Mouse (Mus musculus) bone marrow macrophage, adult 2 months (primary cell): ENCODE data around the gene Dock2. TPM values are rescaled to one million over a fixed set of nuclear protein-coding genes. Genes with fewer than 3 reads are reported as not detected.
"Not testable (repeated sequence)": the region's sequence is repeated elsewhere in the genome, so short reads cannot be mapped to it uniquely, and the experiment has no call there.

Source experiments
- H3K27ac ChIP-seq: 2 replicates; pipeline ENCODE4 v1.5.1; 2012; ENCODE audit warnings: low read depth, low read length; ENCODE audit not compliant: insufficient read depth
- H3K4me1 ChIP-seq: 2 replicates; pipeline ENCODE4 v1.6.1; 2012; ENCODE audit warnings: low read length; ENCODE audit not compliant: control insufficient read depth, insufficient read depth
- H3K4me3 ChIP-seq: 2 replicates; pipeline ENCODE4 v1.5.1; 2012; ENCODE audit warnings: mild to moderate bottlenecking, low read length, moderate library complexity; ENCODE audit not compliant: insufficient read depth
- CTCF ChIP-seq: IDR thresholded peaks from 2 replicates; pipeline ENCODE4 v1.5.1; 2012; ENCODE audit warnings: low read depth, mild to moderate bottlenecking, low read length, moderate library complexity
- POLR2A ChIP-seq: IDR thresholded peaks from 2 replicates; pipeline ENCODE4 v1.6.1; 2012; ENCODE audit warnings: mild to moderate bottlenecking, low read depth, low read length, borderline replicate concordance
- polyA plus RNA-seq: library from polyadenylated mRNA; stranded (reverse); fragments of >200 nt; gene quantifications from 2 replicates; pipeline ENCODE4 v1.2.4, GENCODE M21; 2012; ENCODE audit not compliant: missing spikeins, insufficient read depth, insufficient read length

Dock2 gene
- polyA plus RNA-seq: 95.9 and 104 TPM in 2 replicates

GRCm38 (mm10) chr11:34783587-34784043 lies at the start of gene Dock2:
Gene Dock2 (minus strand): TSS chr11:34783892.
- peak within 1 kb of the TSS; percentile 83 for H3K4me3 ChIP-seq
- no peak; the same call in 1 of the 2 replicates for TF ChIP-seq POLR2A
- TF ChIP-seq CTCF: no peak
- peak within 1 kb of the TSS; percentile 94 for H3K27ac ChIP-seq
- peaks cover 45% of the 10 kb centered on the region for H3K4me1 ChIP-seq

GRCm38 (mm10) chr11:34832678-34833077 lies 49.0 kb upstream of the Dock2 start:
- Histone ChIP-seq H3K4me3 (peak overlapping the region; percentile 90), H3K4me1 (peaks cover 23% of the 10 kb centered on the region), H3K27ac (peak overlapping the region; percentile 64)
- TF ChIP-seq POLR2A (0 out of 2 replicates have a peak, but pooled peaks have one; percentile 50), CTCF (no peak)

GRCm38 (mm10) chr11:34827803-34828202 lies 44.1 kb upstream of the Dock2 start:
- no peak for TF ChIP-seq POLR2A
- no peak for TF ChIP-seq CTCF
- H3K27ac ChIP-seq: peak overlapping the region; percentile 93
- no peak overlapping the region for H3K4me3 ChIP-seq
- H3K4me1 ChIP-seq: peaks cover 40% of the 10 kb centered on the region

- Histone ChIP-seq H3K27ac (peak overlapping the region; percentile 95), H3K4me3 (no peak overlapping the region), H3K4me1 (peaks cover 36% of the 10 kb centered on the region)
- TF ChIP-seq POLR2A: no peak
- no peak for TF ChIP-seq CTCF
Measured at GRCm38 (mm10) chr11:34826940-34827339, 43.2 kb upstream of the Dock2 start.

- H3K4me1 ChIP-seq: peaks cover 32% of the 10 kb centered on the region
- TF ChIP-seq POLR2A (no peak), CTCF (no peak)
- H3K27ac ChIP-seq: no peak overlapping the region
- no peak overlapping the region for H3K4me3 ChIP-seq
Measured at GRCm38 (mm10) chr11:34824791-34825190, 41.1 kb upstream of the Dock2 start.

GRCm38 (mm10) chr11:34814767-34815166 lies 31.1 kb upstream of the Dock2 start:
- H3K4me3 ChIP-seq: no peak overlapping the region
- H3K27ac ChIP-seq: no peak overlapping the region

GRCm38 (mm10) chr11:34814319-34814718 lies 30.6 kb upstream of the Dock2 start:
- H3K4me1 ChIP-seq: no peaks in the 10 kb centered on the region
- H3K27ac ChIP-seq: no peak overlapping the region
- no peak overlapping the region for H3K4me3 ChIP-seq
- TF ChIP-seq CTCF: no peak
- TF ChIP-seq POLR2A: no peak

More at GRCm38 (mm10) chr11:34814767-34815166, 31.1 kb upstream of the Dock2 start:
- no peaks in the 10 kb centered on the region for H3K4me1 ChIP-seq
- TF ChIP-seq POLR2A: no peak
- TF ChIP-seq CTCF: no peak

- H3K4me1 ChIP-seq: not testable (repeated sequence)
Measured at GRCm38 (mm10) chr11:34805026-34805425, 21.3 kb upstream of the Dock2 start.

GRCm38 (mm10) chr11:34798066-34798465 lies 14.4 kb upstream of the Dock2 start:
- H3K27ac ChIP-seq, H3K4me1 ChIP-seq, H3K4me3 ChIP-seq: not testable (repeated sequence)

More at GRCm38 (mm10) chr11:34805026-34805425, 21.3 kb upstream of the Dock2 start:
- not testable (repeated sequence) for H3K4me3 ChIP-seq, H3K27ac ChIP-seq

GRCm38 (mm10) chr11:34796097-34796496 lies 12.4 kb upstream of the Dock2 start:
- TF ChIP-seq CTCF: no peak
- no peak for TF ChIP-seq POLR2A

GRCm38 (mm10) chr11:34791872-34792271 lies 8.2 kb upstream of the Dock2 start:
- Histone ChIP-seq H3K4me1 (no peaks in the 10 kb centered on the region), H3K27ac (no peak overlapping the region), H3K4me3 (no peak overlapping the region)
- TF ChIP-seq POLR2A: no peak
- TF ChIP-seq CTCF: no peak

More at GRCm38 (mm10) chr11:34796097-34796496, 12.4 kb upstream of the Dock2 start:
- H3K27ac ChIP-seq: no peak overlapping the region
- no peak overlapping the region for H3K4me3 ChIP-seq
- H3K4me1 ChIP-seq: no peaks in the 10 kb centered on the region
